In genomic region chrX:95026361-95026892, GRCm38 (mm10) we compare ENCODE assay signal across 8 mouse cellular contexts. TPM values are rescaled to one million over a fixed set of nuclear protein-coding genes. Genes with fewer than 3 reads are reported as not detected.
DNase-seq lines count a peak whose midpoint lies in the region; ATAC-seq lines count a peak whose summit lies in the region.

Gene Spin4, minus strand, starts transcription at chrX:95026682.

- H3K9me3 ChIP-seq in hindbrain, embryonic 11.5 days (ENCODE audit: control insufficient read depth, low read length), result no peaks in the 10 kb centered on the region
- H3K9me3 ChIP-seq in lung, embryonic 15.5 days, result no peaks in the 10 kb centered on the region

- 16% methylated on average over 29 of the region's 30 CpGs for WGBS in hindbrain, embryonic 11.5 days
- WGBS in lung, embryonic 15.5 days, result 17% methylated on average over 29 of the region's 30 CpGs

- peak within 1 kb of the TSS; percentile 49 for H3K4me2 ChIP-seq in hindbrain, embryonic 11.5 days (replicated peaks; ENCODE audit: low read depth, low read length)
- peak within 1 kb of the TSS; percentile 62 for H3K4me2 ChIP-seq in lung, embryonic 15.5 days

- H3K27me3 ChIP-seq in hindbrain, embryonic 11.5 days (ENCODE audit: control insufficient read depth, insufficient read depth, low read length), result peaks cover 6% of the 10 kb centered on the region; the same call in 1 of the 2 replicates
- no peaks in the 10 kb centered on the region for H3K27me3 ChIP-seq in lung, embryonic 15.5 days

- H3K4me3 ChIP-seq in hindbrain, embryonic 11.5 days (ENCODE audit: low read depth, low read length), result peak within 1 kb of the TSS; percentile 48
- peak within 1 kb of the TSS; percentile 55 for H3K4me3 ChIP-seq in lung, embryonic 15.5 days

- DNase-seq in R1 (ENCODE audit: low read depth, low spot score), result peak; percentile 87
- DNase-seq in cerebellum, adult 9-11 months, result peak; percentile 83
- DNase-seq in frontal cortex, postnatal 10 days (ENCODE audit: low spot score in 2 of 2), result peak; percentile 27 to 55
- DNase-seq in hindbrain, embryonic 11.5 days (ENCODE audit: low spot score), result peak; percentile 71
- peak; percentile 62 for DNase-seq in layer of hippocampus, adult 9-11 months
- peak; percentile 48 for DNase-seq in ovary, postnatal 14 days (ENCODE audit: low spot score)
- DNase-seq in urinary bladder, postnatal 14 days (ENCODE audit: low spot score), result peak; percentile 79

- H3K4me1 ChIP-seq in hindbrain, embryonic 11.5 days (replicated peaks; ENCODE audit: control insufficient read depth, insufficient read depth, low read length), result no peaks in the 10 kb centered on the region
- no peaks in the 10 kb centered on the region for H3K4me1 ChIP-seq in lung, embryonic 15.5 days

- no peaks in the 10 kb centered on the region for H3K36me3 ChIP-seq in hindbrain, embryonic 11.5 days (ENCODE audit: control insufficient read depth, insufficient read depth, low read length)
- no peaks in the 10 kb centered on the region for H3K36me3 ChIP-seq in lung, embryonic 15.5 days

- peak within 1 kb of the TSS; percentile 57 for H3K9ac ChIP-seq in hindbrain, embryonic 11.5 days (ENCODE audit: low read depth, low read length)
- H3K9ac ChIP-seq in lung, embryonic 15.5 days, result peak within 1 kb of the TSS; percentile 56

- peak within 1 kb of the TSS; percentile 75 for H3K27ac ChIP-seq in hindbrain, embryonic 11.5 days (ENCODE audit: low read depth, low read length)
- peak within 1 kb of the TSS; percentile 95 for H3K27ac ChIP-seq in lung, embryonic 15.5 days

- ATAC-seq in hindbrain, embryonic 11.5 days (ENCODE audit: low FRiP score), result peak; percentile 91
- ATAC-seq in lung, embryonic 15.5 days (ENCODE audit: borderline replicate concordance, extremely low read depth, low FRiP score, low TSS enrichment), result peak; percentile 99

RNA-seq across cellular contexts. Expression of gene Spin4, which starts in this region (rescaled TPM):
- polyA plus RNA-seq in hindbrain, embryonic 11.5 days (2014; fragmentation: Nextera tagmentation; extraction: Ambion mirVana), result 6.7 and 8.6 TPM in 2 replicates
- polyA plus RNA-seq in lung, embryonic 15.5 days (2015; fragmentation: Nextera tagmentation; extraction: Ambion mirVana), result 9.2 TPM in 2 replicates

Comparison
In these comparisons a context has a peak if more than half of its experiments do, and no peak if none do; other contexts are left out.
1. Peak in every context shown above with its lines: DNase-seq, ATAC-seq, H3K4me3 ChIP-seq and H3K27ac ChIP-seq.